Mouse (Mus musculus) layer of hippocampus, postnatal 10 days (tissue): ENCODE measurements at regions not wholly inside any gene's neighbourhood (a gene's known extent, or its start where the extent isn't known, plus 50 kb on each side); places are given as distances from the start of the nearest gene placed in this dataset.
A peak's percentile ranks its signal among the peaks of the same experiment; 100 is the strongest.

Source experiments
- DNase-seq, 2 experiments: peaks; one replicate each; pipeline ENCODE4 v3.0.0; 2021; ENCODE audit warnings: low spot score in 2 of 2

- DNase-seq, result peak; percentile 3 to 24
These were observed 633.5 kb upstream of the Cylc2 start for GRCm38 (mm10) chr4:50583001-50583400.

GRCm38 (mm10) chr4:50620706-50621105 is 595.8 kb upstream of the Cylc2 start:
- no peak for DNase-seq
